Mouse (Mus musculus) hindbrain, embryonic 14.5 days (tissue): ENCODE data around the gene Uvssa. TPM values are rescaled to one million over a fixed set of nuclear protein-coding genes. Genes with fewer than 3 reads are reported as not detected.
A peak's percentile ranks its signal among the peaks of the same experiment; 100 is the strongest.
"Not testable (repeated sequence)": the region's sequence is repeated elsewhere in the genome, so short reads cannot be mapped to it uniquely, and the experiment has no call there.

Experiments used
- ATAC-seq: fragments of 200-750 bp; cut with Nextera tagmentation; 2 replicates; pipeline ENCODE4 v1.8.0; 2017; ENCODE audit warnings: moderate number of reproducible peaks, mild to moderate bottlenecking, moderate TSS enrichment, moderate library complexity; ENCODE audit not compliant: low FRiP score
- DNase-seq: peaks from one replicate; pipeline ENCODE4 v3.0.0-alpha.2; 2015; ENCODE audit warnings: low spot score
- H3K27ac ChIP-seq: fragments of 300-500 bp; sonication (generic); 2 replicates; pipeline ENCODE4 v1.5.1; 2014; ENCODE audit warnings: mild to moderate bottlenecking, moderate library complexity
- H3K27me3 ChIP-seq: fragments of 300-500 bp; sonication (generic); 2 replicates; pipeline ENCODE4 v1.6.1; 2014; ENCODE audit warnings: mild to moderate bottlenecking, low read length, mixed read lengths; ENCODE audit not compliant: control insufficient read depth, insufficient read depth
- H3K36me3 ChIP-seq: fragments of 300-500 bp; sonication (generic); replicated peaks from 2 replicates; pipeline ENCODE4 v1.6.1; 2014; ENCODE audit not compliant: control insufficient read depth, insufficient read depth
- H3K4me1 ChIP-seq: fragments of 300-500 bp; sonication (generic); replicated peaks from 2 replicates; pipeline ENCODE4 v1.6.1; 2014; ENCODE audit warnings: antibody characterized with exemption, low read length, mixed read lengths; ENCODE audit not compliant: control insufficient read depth, insufficient read depth
- H3K4me2 ChIP-seq: fragments of 300-500 bp; sonication (generic); replicated peaks from 2 replicates; pipeline ENCODE4 v1.6.1; 2014; ENCODE audit warnings: mild to moderate bottlenecking, moderate library complexity
- H3K4me3 ChIP-seq: fragments of 300-500 bp; sonication (generic); replicated peaks from 2 replicates; pipeline ENCODE4 v1.5.1; 2014; ENCODE audit warnings: mild to moderate bottlenecking, low read length
- H3K9ac ChIP-seq: fragments of 300-500 bp; sonication (generic); 2 replicates; pipeline ENCODE4 v1.6.1; 2014
- H3K9me3 ChIP-seq: fragments of 300-500 bp; sonication (generic); 2 replicates; pipeline ENCODE4 v1.6.1; 2016; ENCODE audit warnings: low read length; ENCODE audit not compliant: control insufficient read depth
- WGBS: fragments of 180-500 bp; shearing (Covaris S2); extraction: QIAGEN DNeasy Blood & Tissue Kit; methylation state at CpG from one replicate; pipeline ENCODE4 v1.1.7; 2014; 5-methylcytosine and 5-hydroxymethylcytosine counted together
- polyA plus RNA-seq: library from polyadenylated mRNA; unstranded; fragments of >200 nt; fragmentation: Nextera tagmentation; extraction: Ambion mirVana; gene quantifications from 2 replicates; pipeline ENCODE4 v1.2.1, GENCODE M21; 2014

The Uvssa gene
- polyA plus RNA-seq: 5.6 and 8.3 TPM in 2 replicates

DNA sequence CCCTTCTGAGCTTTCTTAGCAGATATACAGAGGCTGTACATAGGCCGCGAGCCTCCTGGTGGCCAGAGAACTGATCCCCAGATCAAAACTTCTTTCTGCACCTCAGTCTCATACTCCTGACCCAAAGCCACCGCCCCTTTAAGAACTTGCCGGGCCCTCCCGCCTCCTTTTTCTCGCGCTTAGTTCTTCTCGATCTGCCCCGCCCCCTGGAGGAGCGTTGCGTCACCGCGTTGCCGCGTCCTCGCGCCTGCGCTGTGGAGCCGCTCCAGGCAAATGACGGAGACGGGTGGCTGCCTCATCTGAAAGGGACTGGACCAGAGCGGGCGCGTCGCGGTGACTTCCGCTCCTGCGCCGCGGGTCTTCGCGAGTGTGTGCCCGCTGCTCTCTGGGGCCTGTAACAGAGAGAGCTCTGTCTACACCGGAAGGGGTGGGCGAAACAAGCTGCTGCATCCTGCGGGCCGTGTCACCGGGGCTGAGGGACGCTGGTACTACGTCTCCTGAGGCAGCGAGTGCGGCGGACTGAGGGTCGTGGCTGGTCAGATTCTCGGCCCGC is at the start of gene Uvssa:
TSS of gene Uvssa (plus strand) at position 248 of the 553 bp plus-strand sequence.
- Histone ChIP-seq H3K4me2 (peak within 1 kb of the TSS; percentile 93), H3K4me3 (peak within 1 kb of the TSS; percentile 53), H3K27me3 (no peaks in the 10 kb centered on the region), H3K9me3 (no peaks in the 10 kb centered on the region), H3K9ac (peak within 1 kb of the TSS; percentile 81), H3K36me3 (peaks cover 27% of the 10 kb centered on the region), H3K4me1 (peaks cover 13% of the 10 kb centered on the region), H3K27ac (peak within 1 kb of the TSS; percentile 95)
- 0% methylated on average over 46 of the region's 46 CpGs for WGBS
- DNase-seq: peak; percentile 100
- ATAC-seq: peak; percentile 98

GRCm38 (mm10) chr5:33334381-33335272 is 43.7 kb upstream of the Uvssa start:
- ATAC-seq (no peak), DNase-seq (peak; percentile 37)
- Histone ChIP-seq H3K9me3 (no peaks in the 10 kb centered on the region), H3K27ac (peak overlapping the region; percentile 88), H3K36me3 (0 out of 2 replicates have a peak, but pooled peaks cover 16% of the 10 kb centered on the region), H3K4me1 (peaks cover 23% of the 10 kb centered on the region), H3K27me3 (no peaks in the 10 kb centered on the region), H3K9ac (peak overlapping the region; percentile 96), H3K4me3 (peak overlapping the region; percentile 95), H3K4me2 (peak overlapping the region; percentile 69)
- WGBS: 24% methylated on average over 18 of the region's 18 CpGs

GRCm38 (mm10) chr5:33335273-33335976 is 42.9 kb upstream of the Uvssa start, which contains the start of gene Maea:
Maea (plus strand) TSS chr5:33335509.
- Histone ChIP-seq H3K4me3 (peak within 1 kb of the TSS; percentile 95), H3K4me2 (peak within 1 kb of the TSS; percentile 89), H3K4me1 (peaks cover 23% of the 10 kb centered on the region), H3K9ac (peak within 1 kb of the TSS; percentile 96), H3K9me3 (no peaks in the 10 kb centered on the region), H3K27ac (peak within 1 kb of the TSS; percentile 88), H3K36me3 (0 out of 2 replicates have a peak, but pooled peaks cover 16% of the 10 kb centered on the region), H3K27me3 (no peaks in the 10 kb centered on the region)
- under 1% methylated on average over 69 of the region's 71 CpGs for WGBS
- DNase-seq (peak; percentile 95), ATAC-seq (peak; percentile 100)

DNA sequence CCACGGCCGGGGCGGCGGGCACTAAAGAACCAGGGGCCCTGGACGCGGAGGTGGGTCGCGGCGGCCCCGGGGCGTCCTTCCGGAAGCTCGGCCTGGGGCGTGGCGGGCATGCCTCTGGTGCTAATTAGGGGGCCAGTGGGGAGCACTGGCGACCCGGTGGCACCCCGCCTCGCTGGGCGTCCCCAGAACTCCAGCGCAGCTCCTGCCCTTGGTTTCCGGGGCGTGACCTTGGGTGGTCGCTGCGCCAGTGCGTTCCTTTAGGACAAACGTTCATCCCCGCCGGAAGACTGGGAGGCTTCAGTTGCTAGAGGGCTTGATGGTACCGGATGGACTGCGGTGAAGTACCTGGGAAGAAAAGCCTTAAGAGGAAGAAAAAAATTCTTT is 42.4 kb upstream of the Uvssa start:
- ATAC-seq (no peak), DNase-seq (no peak)
- Histone ChIP-seq H3K27me3 (no peaks in the 10 kb centered on the region), H3K9ac (peak overlapping the region; percentile 96), H3K27ac (peak overlapping the region; percentile 83), H3K4me2 (peak overlapping the region; percentile 89), H3K9me3 (no peaks in the 10 kb centered on the region), H3K4me3 (peak overlapping the region; percentile 95), H3K36me3 (0 out of 2 replicates have a peak, but pooled peaks cover 16% of the 10 kb centered on the region), H3K4me1 (peaks cover 23% of the 10 kb centered on the region)
- under 1% methylated on average over 30 of the region's 31 CpGs for WGBS

GRCm38 (mm10) chr5:33337206-33337605 is 41.1 kb upstream of the Uvssa start:
- no peaks in the 10 kb centered on the region for H3K9me3 ChIP-seq
- H3K4me2 ChIP-seq: peak overlapping the region; percentile 89
- H3K9ac ChIP-seq: no peak overlapping the region
- H3K36me3 ChIP-seq: 0 out of 2 replicates have a peak, but pooled peaks cover 16% of the 10 kb centered on the region
- H3K4me1 ChIP-seq: peaks cover 26% of the 10 kb centered on the region
- peak overlapping the region; percentile 95; the same call in 1 of the 2 replicates for H3K4me3 ChIP-seq
- H3K27me3 ChIP-seq: no peaks in the 10 kb centered on the region
- H3K27ac ChIP-seq: no peak overlapping the region
- DNase-seq (no peak), ATAC-seq (no peak)
- WGBS: 86% methylated on average over 8 of the region's 8 CpGs

GRCm38 (mm10) chr5:33341165-33341564 is 37.2 kb upstream of the Uvssa start:
- WGBS: 89% methylated on average over 6 of the region's 6 CpGs
- ATAC-seq (no peak), DNase-seq (no peak)
- Histone ChIP-seq H3K4me2 (no peak overlapping the region), H3K27me3 (no peaks in the 10 kb centered on the region), H3K4me3 (no peak overlapping the region), H3K9me3 (no peaks in the 10 kb centered on the region), H3K27ac (no peak overlapping the region), H3K36me3 (0 out of 2 replicates have a peak, but pooled peaks cover 16% of the 10 kb centered on the region), H3K4me1 (peaks cover 23% of the 10 kb centered on the region), H3K9ac (no peak overlapping the region)

DNA sequence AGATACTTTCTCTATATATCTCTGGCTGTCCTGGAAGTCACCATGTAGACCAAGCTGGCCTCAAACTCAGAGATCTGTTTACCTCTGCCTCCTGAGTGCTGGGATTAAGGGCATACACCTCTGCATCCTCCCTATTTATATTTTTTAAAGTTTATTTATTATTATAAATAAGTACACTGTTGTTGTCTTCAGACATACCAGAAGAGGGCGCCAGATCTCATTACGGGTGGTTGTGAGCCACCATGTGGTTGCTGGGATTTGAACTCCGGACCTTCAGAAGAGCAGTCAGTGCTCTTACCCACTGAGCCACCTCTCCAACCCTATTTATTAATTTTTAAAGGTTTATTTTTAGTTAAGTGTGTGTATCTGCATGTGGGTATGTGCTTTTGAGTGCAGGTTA is 36.1 kb upstream of the Uvssa start:
- not testable (repeated sequence) for H3K9ac ChIP-seq
- WGBS: 83% methylated on average over 3 of the region's 3 CpGs

GRCm38 (mm10) chr5:33342821-33343220 is 35.5 kb upstream of the Uvssa start:
- no peak for DNase-seq
- H3K36me3 ChIP-seq: 0 out of 2 replicates have a peak, but pooled peaks cover 16% of the 10 kb centered on the region
- no peak overlapping the region for H3K27ac ChIP-seq
- H3K9ac ChIP-seq: no peak overlapping the region
- no peaks in the 10 kb centered on the region for H3K9me3 ChIP-seq
- no peak overlapping the region for H3K4me2 ChIP-seq
- peaks cover 10% of the 10 kb centered on the region; the same call in 1 of the 2 replicates for H3K4me1 ChIP-seq
- no peak overlapping the region for H3K4me3 ChIP-seq
- H3K27me3 ChIP-seq: no peaks in the 10 kb centered on the region
- no peak for ATAC-seq

More for the DNA sequence above, 36.1 kb upstream of the Uvssa start:
- not testable (repeated sequence) for DNase-seq, H3K4me2 ChIP-seq, H3K4me3 ChIP-seq, H3K9me3 ChIP-seq, H3K27me3 ChIP-seq, H3K27ac ChIP-seq, ATAC-seq
- Histone ChIP-seq H3K36me3 (0 out of 2 replicates have a peak, but pooled peaks cover 16% of the 10 kb centered on the region), H3K4me1 (peaks cover 12% of the 10 kb centered on the region)
